Comparison of ENCODE assay signal across 8 mouse cellular contexts in the genomic region with DNA sequence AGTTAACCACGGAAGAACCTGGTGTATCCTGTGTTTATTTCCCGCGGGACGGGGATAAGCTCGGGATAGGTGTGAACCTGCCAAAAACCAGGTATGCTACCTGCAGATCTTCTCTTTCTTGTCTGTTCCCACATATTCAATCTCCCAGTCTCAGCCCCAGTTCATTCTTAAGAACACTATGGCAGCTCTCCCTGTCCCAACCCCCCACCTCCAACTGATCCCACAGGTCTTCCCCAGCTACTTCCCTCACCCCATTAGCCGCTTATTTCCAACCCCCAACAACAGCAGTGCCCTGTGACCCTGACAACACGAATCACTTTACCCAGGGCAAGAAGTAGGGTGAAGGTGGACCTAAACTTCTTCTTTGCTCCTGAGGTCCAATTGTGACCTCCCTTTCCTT. TPM values are rescaled to one million over a fixed set of nuclear protein-coding genes. Genes with fewer than 3 reads are reported as not detected.
DNase-seq lines count a peak whose midpoint lies in the region; ATAC-seq lines count a peak whose summit lies in the region.

No protein-coding gene starts in this region.

- peak overlapping the region; percentile 22; the same call in 1 of the 2 replicates for H3K9ac ChIP-seq in lung, embryonic 15.5 days
- H3K9ac ChIP-seq in embryonic facial prominence, embryonic 15.5 days = no peak overlapping the region
- H3K9ac ChIP-seq in neural tube, embryonic 15.5 days (replicated peaks) = no peak overlapping the region

- H3K9me3 ChIP-seq in lung, embryonic 15.5 days = no peaks in the 10 kb centered on the region
- H3K9me3 ChIP-seq in embryonic facial prominence, embryonic 15.5 days (replicated peaks) = no peaks in the 10 kb centered on the region
- no peaks in the 10 kb centered on the region for H3K9me3 ChIP-seq in limb, embryonic 10.5 days (replicated peaks)
- no peaks in the 10 kb centered on the region for H3K9me3 ChIP-seq in neural tube, embryonic 15.5 days (replicated peaks)

- 8% methylated on average over 7 of the region's 7 CpGs for WGBS in lung, embryonic 15.5 days
- 7% methylated on average over 7 of the region's 7 CpGs for whole genome bisulfite sequencing in embryonic facial prominence, embryonic 15.5 days
- 20% methylated on average over 7 of the region's 7 CpGs for WGBS in limb, embryonic 10.5 days
- WGBS in neural tube, embryonic 15.5 days = 22% methylated on average over 7 of the region's 7 CpGs

- peak overlapping the region; percentile 57 for H3K4me2 ChIP-seq in lung, embryonic 15.5 days
- H3K4me2 ChIP-seq in embryonic facial prominence, embryonic 15.5 days (replicated peaks) = peak overlapping the region; percentile 40
- peak overlapping the region; percentile 40 for H3K4me2 ChIP-seq in neural tube, embryonic 15.5 days

- no peak for ATAC-seq in lung, embryonic 15.5 days (ENCODE audit: borderline replicate concordance, extremely low read depth, low FRiP score, low TSS enrichment)
- no peak for ATAC-seq in embryonic facial prominence, embryonic 15.5 days (ENCODE audit: insufficient number of reproducible peaks, low FRiP score, low TSS enrichment, low read depth)
- ATAC-seq in neural tube, embryonic 15.5 days (ENCODE audit: low FRiP score) = no peak

- intact Hi-C loops in left cerebral cortex, postnatal 4 days (cut with DNase I) = no loop called here

- no peak overlapping the region for H3K27ac ChIP-seq in lung, embryonic 15.5 days
- H3K27ac ChIP-seq in embryonic facial prominence, embryonic 15.5 days (replicated peaks) = no peak overlapping the region
- 0 out of 2 replicates have a peak overlapping the region, but pooled peaks have one; percentile 9 for H3K27ac ChIP-seq in limb, embryonic 10.5 days
- H3K27ac ChIP-seq in neural tube, embryonic 15.5 days (replicated peaks) = no peak overlapping the region

- peaks cover 7% of the 10 kb centered on the region; the same call in 1 of the 2 replicates for H3K36me3 ChIP-seq in lung, embryonic 15.5 days
- H3K36me3 ChIP-seq in embryonic facial prominence, embryonic 15.5 days = no peaks in the 10 kb centered on the region
- no peaks in the 10 kb centered on the region for H3K36me3 ChIP-seq in limb, embryonic 10.5 days
- no peaks in the 10 kb centered on the region for H3K36me3 ChIP-seq in neural tube, embryonic 15.5 days

- no peak for DNase-seq in lung, postnatal 10 days
- no peak for DNase-seq in limb, embryonic 10.5 days (ENCODE audit: low spot score)
- DNase-seq in adrenal gland, postnatal 36 days = no peak
- DNase-seq in adipocyte (ENCODE audit: low spot score) = no peak
- no peak for DNase-seq in left cerebral cortex, postnatal 4 days

- no peaks in the 10 kb centered on the region for H3K27me3 ChIP-seq in lung, embryonic 15.5 days
- no peaks in the 10 kb centered on the region for H3K27me3 ChIP-seq in embryonic facial prominence, embryonic 15.5 days
- H3K27me3 ChIP-seq in limb, embryonic 10.5 days (ENCODE audit: low read depth, poor library complexity, severe bottlenecking) = no peaks in the 10 kb centered on the region
- no peaks in the 10 kb centered on the region for H3K27me3 ChIP-seq in neural tube, embryonic 15.5 days (replicated peaks)

- H3K4me3 ChIP-seq in lung, embryonic 15.5 days = peak overlapping the region; percentile 33
- peak overlapping the region; percentile 22 for H3K4me3 ChIP-seq in embryonic facial prominence, embryonic 15.5 days (replicated peaks)
- peak overlapping the region; percentile 31 for H3K4me3 ChIP-seq in limb, embryonic 10.5 days
- no peak overlapping the region for H3K4me3 ChIP-seq in neural tube, embryonic 15.5 days (replicated peaks)

- H3K4me1 ChIP-seq in lung, embryonic 15.5 days = no peaks in the 10 kb centered on the region; the same call in 1 of the 2 replicates
- H3K4me1 ChIP-seq in embryonic facial prominence, embryonic 15.5 days = no peaks in the 10 kb centered on the region
- no peaks in the 10 kb centered on the region for H3K4me1 ChIP-seq in limb, embryonic 10.5 days
- H3K4me1 ChIP-seq in neural tube, embryonic 15.5 days = no peaks in the 10 kb centered on the region

RNA-seq across cellular contexts. Expression of a gene that starts 3.0 kb away (rescaled TPM):
- polyA plus RNA-seq in lung, embryonic 15.5 days (2015; fragmentation: Nextera tagmentation; extraction: Ambion mirVana) = 9.4 and 10.9 TPM in 2 replicates
- polyA plus RNA-seq in embryonic facial prominence, embryonic 15.5 days (2015; fragmentation: Nextera tagmentation; extraction: Ambion mirVana) = 1.8 and 2.5 TPM in 2 replicates
- 0.73 and 0.83 TPM in 2 replicates for polyA plus RNA-seq in limb, embryonic 10.5 days (2016; fragmentation: Nextera tagmentation; extraction: Ambion mirVana)
- polyA plus RNA-seq in neural tube, embryonic 15.5 days (2015; fragmentation: Nextera tagmentation; extraction: Ambion mirVana) = 0.91 and 2.1 TPM in 2 replicates
- 1 to 10 TPM; 3.7 to 8.1 TPM for total RNA-seq in adrenal gland, postnatal 36 days (2021)
- total RNA-seq in left cerebral cortex, postnatal 4 days (2021) = 1 to 10 TPM; 3.3 to 4.4 TPM
